Mouse (Mus musculus) myocyte (in vitro differentiated cells): Measurements from ENCODE around the gene Spns1. TPM values are rescaled to one million over a fixed set of nuclear protein-coding genes. Genes with fewer than 3 reads are reported as not detected.

ENCODE experiments used
- H3K27me3 ChIP-seq: one replicate; pipeline ENCODE4 v1.6.1; 2011; ENCODE audit not compliant: control insufficient read depth, insufficient read depth, insufficient read length
- H3K36me3 ChIP-seq: one replicate; pipeline ENCODE4 v1.6.1; 2011; ENCODE audit not compliant: control insufficient read depth, insufficient read depth
- H3K4me2 ChIP-seq: one replicate; pipeline ENCODE4 v1.6.1; 2011; ENCODE audit warnings: low read depth, control low read depth
- H3K4me3 ChIP-seq: one replicate; pipeline ENCODE4 v1.5.1; 2011; ENCODE audit warnings: mild to moderate bottlenecking, control low read depth, moderate library complexity
- H3K79me2 ChIP-seq: one replicate; pipeline ENCODE4 v1.6.1; 2011; ENCODE audit not compliant: control insufficient read depth, insufficient read depth
- H3ac ChIP-seq: one replicate; pipeline ENCODE4 v1.6.1; 2011; ENCODE audit not compliant: control insufficient read depth, insufficient read length
- CEBPB ChIP-seq: IDR thresholded peaks from 2 replicates; pipeline ENCODE4 v1.6.1; 2011; ENCODE audit warnings: mild to moderate bottlenecking, moderate library complexity; ENCODE audit not compliant: poor library complexity, insufficient read depth, severe bottlenecking
- E2F4 ChIP-seq: IDR thresholded peaks from one replicate; pipeline ENCODE4 v1.6.1; 2011; ENCODE audit warnings: mild to moderate bottlenecking, control low read depth, moderate library complexity; ENCODE audit not compliant: insufficient read depth
- MAX ChIP-seq: IDR thresholded peaks from one replicate; pipeline ENCODE4 v1.6.1; 2011; ENCODE audit warnings: low read depth, mild to moderate bottlenecking, control low read depth
- MYOD1 ChIP-seq, 3 experiments: IDR thresholded peaks; one replicate each; pipeline ENCODE4 v1.6.1; 2011; ENCODE audit warnings: control low read depth in 2 of 3, low read depth in 2 of 3, mild to moderate bottlenecking in 2 of 3, moderate library complexity in 1 of 3; ENCODE audit not compliant: insufficient read length in 2 of 3, control insufficient read depth in 1 of 3
- MYOG ChIP-seq, 3 experiments: IDR thresholded peaks; one replicate each; pipeline ENCODE4 v1.6.1; 2011; ENCODE audit warnings: control low read depth in 2 of 3, low read depth in 2 of 3, mild to moderate bottlenecking in 2 of 3; ENCODE audit not compliant: insufficient read length in 2 of 3, control insufficient read depth in 1 of 3, insufficient read depth in 1 of 3
- POLR2A ChIP-seq: IDR thresholded peaks from one replicate; pipeline ENCODE4 v1.6.1; 2011; ENCODE audit warnings: low read depth, mild to moderate bottlenecking, control low read depth, moderate library complexity; ENCODE audit not compliant: insufficient read length
- POLR2AphosphoS2 ChIP-seq: IDR thresholded peaks from one replicate; pipeline ENCODE4 v1.6.1; 2011; ENCODE audit warnings: low read depth, control low read depth; ENCODE audit not compliant: insufficient read length
- REST ChIP-seq: IDR thresholded peaks from one replicate; pipeline ENCODE4 v1.6.1; 2011; ENCODE audit warnings: mild to moderate bottlenecking, control low read depth, moderate library complexity; ENCODE audit not compliant: insufficient read depth, insufficient read length
- SRF ChIP-seq: IDR thresholded peaks from one replicate; pipeline ENCODE4 v1.6.1; 2011; ENCODE audit warnings: low read depth; ENCODE audit not compliant: control insufficient read depth, insufficient read length
- TCF12 ChIP-seq: IDR thresholded peaks from one replicate; pipeline ENCODE4 v1.6.1; 2011; ENCODE audit warnings: mild to moderate bottlenecking, control low read depth; ENCODE audit not compliant: poor library complexity, insufficient read depth, severe bottlenecking
- TCF3 ChIP-seq: IDR thresholded peaks from one replicate; pipeline ENCODE4 v1.6.1; 2011; ENCODE audit warnings: low read depth, control low read depth; ENCODE audit not compliant: insufficient read length
- USF1 ChIP-seq: IDR thresholded peaks from one replicate; pipeline ENCODE4 v1.6.1; 2011; ENCODE audit warnings: low read depth, mild to moderate bottlenecking, control low read depth, moderate library complexity
- polyA plus RNA-seq: library from polyadenylated mRNA; unstranded; fragments of >200 nt; fragmentation: generic; extraction: Trizol; gene quantifications from one replicate; pipeline ENCODE4 v1.2.1, GENCODE M21; 2012; ENCODE audit warnings: missing spikeins

Gene Spns1
- polyA plus RNA-seq, 1 experiment: 76.5 TPM

DNA sequence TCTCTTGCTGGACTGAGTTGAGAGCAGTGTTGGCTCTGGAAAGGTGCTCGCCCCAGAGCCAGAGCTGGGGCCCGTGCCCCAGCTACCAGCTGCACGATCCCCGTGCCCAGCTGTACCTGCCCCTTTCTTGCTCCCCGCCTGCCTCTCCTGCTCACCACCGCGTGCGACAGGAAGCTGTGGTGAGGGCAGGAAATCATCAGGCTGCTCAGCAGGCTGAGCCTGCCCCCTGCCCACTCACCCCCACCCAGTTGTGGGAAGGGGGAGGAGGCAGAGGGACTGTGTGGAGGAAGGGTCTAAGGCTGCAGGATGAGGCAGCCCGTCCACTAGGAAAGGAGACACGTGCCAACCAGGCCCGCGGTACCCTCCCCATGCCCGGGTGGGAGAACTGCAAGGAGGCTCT, 7.9 kb downstream of the Spns1 start, which contains the start of gene Lat:
Lat (minus strand) TSS at position 178 of the 400 bp plus-strand sequence.
- H3K27me3 ChIP-seq: no peaks in the 10 kb centered on the region
- H3K79me2 ChIP-seq: no peaks in the 10 kb centered on the region
- H3K4me2 ChIP-seq: no peak within 1 kb of the TSS
- TF ChIP-seq POLR2AphosphoS2 (no peak), TCF3 (no peak), MAX (no peak), TCF12 (no peak), CEBPB (no peak), POLR2A (no peak), USF1 (no peak), MYOG (IDR thresholded peaks at IDR 0.05; ENCODE audit: control insufficient read depth in 1 of 3, insufficient read depth in 1 of 3, insufficient read length in 2 of 3, low read depth in 2 of 3) (no peak), E2F4 (no peak), REST (no peak), SRF (no peak), MYOD1 (IDR thresholded peaks at IDR 0.05; ENCODE audit: control insufficient read depth in 1 of 3, insufficient read length in 2 of 3, low read depth in 2 of 3) (no peak)
- H3ac ChIP-seq: no peak within 1 kb of the TSS
- no peaks in the 10 kb centered on the region for H3K36me3 ChIP-seq
- no peak within 1 kb of the TSS for H3K4me3 ChIP-seq

DNA sequence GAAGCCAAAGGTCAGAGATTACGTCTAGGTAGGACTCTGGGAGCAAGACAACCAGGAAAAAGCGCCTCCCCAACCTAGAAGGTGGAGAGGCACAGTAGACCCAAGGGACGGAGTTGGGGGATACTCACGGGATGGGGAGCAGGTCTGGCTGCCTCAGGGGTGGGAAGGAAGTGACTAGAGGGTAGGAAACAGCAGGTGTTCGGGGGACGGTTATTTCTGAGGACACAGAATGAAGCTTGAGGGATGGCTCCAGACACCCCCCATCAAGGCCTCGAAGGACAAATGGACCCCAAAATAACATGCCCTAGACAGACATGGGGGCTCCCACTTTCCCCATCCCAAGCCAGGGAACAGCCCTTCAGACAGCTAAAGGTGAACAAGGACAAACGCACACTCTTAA, 8.9 kb downstream of the Spns1 start:
- no peaks in the 10 kb centered on the region for H3K27me3 ChIP-seq
- H3ac ChIP-seq: no peak overlapping the region
- H3K79me2 ChIP-seq: no peaks in the 10 kb centered on the region
- no peak overlapping the region for H3K4me2 ChIP-seq
- no peaks in the 10 kb centered on the region for H3K36me3 ChIP-seq
- TF ChIP-seq POLR2AphosphoS2: no peak
- TF ChIP-seq TCF12: no peak
- TF ChIP-seq MAX: no peak
- no peak for TF ChIP-seq CEBPB
- TF ChIP-seq USF1: no peak
- TF ChIP-seq POLR2A: no peak
- no peak for TF ChIP-seq MYOG (IDR thresholded peaks at IDR 0.05; ENCODE audit: control insufficient read depth in 1 of 3, insufficient read depth in 1 of 3, insufficient read length in 2 of 3, low read depth in 2 of 3)
- no peak for TF ChIP-seq E2F4
- no peak for TF ChIP-seq REST
- TF ChIP-seq MYOD1 (IDR thresholded peaks at IDR 0.05; ENCODE audit: control insufficient read depth in 1 of 3, insufficient read length in 2 of 3, low read depth in 2 of 3): no peak
- TF ChIP-seq SRF: no peak
- no peak for TF ChIP-seq TCF3
- H3K4me3 ChIP-seq: no peak overlapping the region

DNA sequence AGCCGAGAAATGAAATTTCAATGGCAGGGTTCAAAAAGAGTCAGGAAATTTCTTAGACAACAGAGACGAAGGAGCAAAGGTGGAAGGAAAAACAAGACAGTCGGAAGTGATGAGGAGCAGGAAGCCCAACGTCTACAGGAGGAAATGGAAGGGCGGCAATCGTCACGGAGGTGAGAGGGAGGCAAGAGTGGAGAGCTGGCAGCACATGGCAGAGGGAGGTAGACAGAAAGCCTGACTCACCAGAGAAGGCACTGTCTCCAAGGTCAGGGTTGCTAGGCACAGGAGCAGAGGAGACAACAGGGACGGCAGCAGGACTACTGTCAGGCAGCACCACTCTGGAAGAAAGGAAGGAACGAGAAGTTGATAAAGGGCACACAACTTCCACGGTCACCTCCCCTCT, 9.6 kb downstream of the Spns1 start:
- no peaks in the 10 kb centered on the region for H3K79me2 ChIP-seq
- H3K4me3 ChIP-seq: no peak overlapping the region
- no peak overlapping the region for H3K4me2 ChIP-seq
- no peaks in the 10 kb centered on the region for H3K36me3 ChIP-seq
- TF ChIP-seq MAX (no peak), E2F4 (no peak), CEBPB (no peak), REST (no peak), MYOD1 (IDR thresholded peaks at IDR 0.05; ENCODE audit: control insufficient read depth in 1 of 3, insufficient read length in 2 of 3, low read depth in 2 of 3) (no peak), USF1 (no peak), MYOG (IDR thresholded peaks at IDR 0.05; ENCODE audit: control insufficient read depth in 1 of 3, insufficient read depth in 1 of 3, insufficient read length in 2 of 3, low read depth in 2 of 3) (no peak), TCF12 (no peak)
- H3K27me3 ChIP-seq: no peaks in the 10 kb centered on the region
- H3ac ChIP-seq: no peak overlapping the region

DNA sequence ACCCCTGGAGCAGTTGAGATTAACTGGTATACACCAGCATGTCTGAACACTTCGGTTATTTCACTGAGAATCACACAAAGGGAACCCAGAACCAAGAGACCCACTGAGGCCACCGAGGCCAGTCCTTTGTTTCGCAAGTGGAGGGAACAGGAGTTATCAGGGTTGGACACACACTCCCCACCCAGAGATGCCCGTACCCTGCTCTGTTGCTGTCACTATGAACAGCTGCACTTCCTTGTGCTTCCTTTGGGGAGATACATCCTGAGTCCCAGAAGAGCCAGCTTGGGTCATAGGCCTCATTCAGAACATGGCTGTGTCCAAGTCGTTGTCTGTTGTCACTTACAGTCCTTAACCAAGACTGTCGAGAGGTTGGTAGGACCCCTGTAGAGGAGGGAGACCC, 14.2 kb downstream of the Spns1 start:
- no peak overlapping the region for H3K4me3 ChIP-seq
- no peaks in the 10 kb centered on the region for H3K27me3 ChIP-seq
- H3K79me2 ChIP-seq: no peaks in the 10 kb centered on the region
- H3K36me3 ChIP-seq: no peaks in the 10 kb centered on the region
- H3K4me2 ChIP-seq: no peak overlapping the region
- no peak overlapping the region for H3ac ChIP-seq
- TF ChIP-seq TCF3: no peak
- TF ChIP-seq REST: no peak
- TF ChIP-seq CEBPB: no peak
- TF ChIP-seq POLR2A: no peak
- TF ChIP-seq SRF: no peak
- TF ChIP-seq MAX: no peak
- TF ChIP-seq USF1: no peak
- no peak for TF ChIP-seq MYOG (IDR thresholded peaks at IDR 0.05; ENCODE audit: control insufficient read depth in 1 of 3, insufficient read depth in 1 of 3, insufficient read length in 2 of 3, low read depth in 2 of 3)
- no peak for TF ChIP-seq MYOD1 (IDR thresholded peaks at IDR 0.05; ENCODE audit: control insufficient read depth in 1 of 3, insufficient read length in 2 of 3, low read depth in 2 of 3)
- no peak for TF ChIP-seq TCF12
- TF ChIP-seq POLR2AphosphoS2: no peak
- TF ChIP-seq E2F4: no peak
